Mouse (Mus musculus): Measurements from ENCODE around the gene Gne.
A peak's percentile ranks its signal among the peaks of the same experiment; 100 is the strongest.
"Not testable (repeated sequence)": the region's sequence is repeated elsewhere in the genome, so short reads cannot be mapped to it uniquely, and the experiment has no call there.

The Gne gene

GRCm38 (mm10) chr4:44072873-44073441 is 11.0 kb downstream of the Gne start:
- DNase-seq (ENCODE audit: low spot score) = no peak

GRCm38 (mm10) chr4:44072146-44072872 is 11.7 kb downstream of the Gne start:
- peak; percentile 64 for DNase-seq (ENCODE audit: low spot score)

- DNase-seq (ENCODE audit: low spot score) = no peak
Observed at GRCm38 (mm10) chr4:44071741-44072145, 12.2 kb downstream of the Gne start.

GRCm38 (mm10) chr4:44070641-44071040 is 13.3 kb downstream of the Gne start:
- no peak for DNase-seq (ENCODE audit: low spot score)

GRCm38 (mm10) chr4:44069411-44069810 is 14.6 kb downstream of the Gne start:
- no peak for DNase-seq (ENCODE audit: low spot score)

- no peak for DNase-seq (ENCODE audit: low spot score)
Observed at GRCm38 (mm10) chr4:44068736-44069135, 15.2 kb downstream of the Gne start.

GRCm38 (mm10) chr4:44066891-44067290 is 17.1 kb downstream of the Gne start:
- DNase-seq (ENCODE audit: low spot score) = no peak

GRCm38 (mm10) chr4:44065355-44066025 is 18.5 kb downstream of the Gne start:
- peak; percentile 85 for DNase-seq (ENCODE audit: low spot score)

- no peak for DNase-seq (ENCODE audit: low spot score)
Observed at GRCm38 (mm10) chr4:44062816-44063215, 21.2 kb downstream of the Gne start.

- DNase-seq (ENCODE audit: low spot score) = no peak
Observed at GRCm38 (mm10) chr4:44062062-44062461, 21.9 kb downstream of the Gne start.

- no peak for DNase-seq (ENCODE audit: low spot score)
Observed at GRCm38 (mm10) chr4:44059674-44060073, 24.3 kb downstream of the Gne start.

GRCm38 (mm10) chr4:44049812-44050211 is 34.2 kb downstream of the Gne start:
- no peak for DNase-seq (ENCODE audit: low spot score)

GRCm38 (mm10) chr4:44046066-44046465 is 37.9 kb downstream of the Gne start:
- DNase-seq (ENCODE audit: low spot score) = no peak

- DNase-seq (ENCODE audit: low spot score) = no peak
Observed at GRCm38 (mm10) chr4:44044685-44045356, 39.2 kb downstream of the Gne start.

- not testable (repeated sequence) for DNase-seq (ENCODE audit: low spot score)
Observed at GRCm38 (mm10) chr4:44043182-44043581, 40.8 kb downstream of the Gne start.

- no peak for DNase-seq (ENCODE audit: low spot score)
Observed at GRCm38 (mm10) chr4:44042429-44042828, 41.5 kb downstream of the Gne start.

- no peak for DNase-seq (ENCODE audit: low spot score)
Observed at GRCm38 (mm10) chr4:44040802-44041201, 43.2 kb downstream of the Gne start.

GRCm38 (mm10) chr4:44036455-44036854 is 47.5 kb downstream of the Gne start:
- DNase-seq (ENCODE audit: low spot score) = no peak

- DNase-seq (ENCODE audit: low spot score) = no peak
Observed at GRCm38 (mm10) chr4:44031521-44031920, 52.5 kb downstream of the Gne start.

- no peak for DNase-seq (ENCODE audit: low spot score)
Observed at GRCm38 (mm10) chr4:44029661-44030066, 54.3 kb downstream of the Gne start.

GRCm38 (mm10) chr4:44028303-44029135 is 55.5 kb downstream of the Gne start:
- DNase-seq (ENCODE audit: low spot score) = no peak

GRCm38 (mm10) chr4:44025570-44025969 is 58.4 kb downstream of the Gne start:
- no peak for DNase-seq (ENCODE audit: low spot score)
